Mouse (Mus musculus): ENCODE results near the gene Bach2. TPM values are rescaled to one million over a fixed set of nuclear protein-coding genes. Genes with fewer than 3 reads are reported as not detected.

Bach2 gene
- total RNA-seq, 1 experiment from 2014 or later = 8.9 TPM

DNA sequence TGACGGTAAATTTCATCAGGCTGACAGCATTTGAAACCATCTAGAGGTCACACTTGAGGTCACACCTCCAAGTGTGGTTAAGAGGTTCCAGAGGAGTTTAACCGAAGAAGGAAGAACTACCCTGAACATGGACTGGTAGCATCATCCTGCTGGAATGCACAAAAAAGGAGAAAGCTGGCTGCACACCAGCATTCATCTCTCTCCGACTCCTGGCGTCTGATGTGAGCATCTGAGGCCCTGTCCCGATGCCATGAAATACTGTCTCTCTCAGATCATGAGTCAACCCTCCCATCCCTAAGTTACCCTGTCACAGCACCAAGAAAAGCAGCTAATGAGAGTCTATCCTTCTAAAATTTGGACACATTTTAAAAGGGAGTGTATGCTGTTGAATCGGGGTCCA, 17.6 kb upstream of the Bach2 start:
- no peak for ATAC-seq (replicated peaks; ENCODE audit: low read depth, poor library complexity, severe bottlenecking)

DNA sequence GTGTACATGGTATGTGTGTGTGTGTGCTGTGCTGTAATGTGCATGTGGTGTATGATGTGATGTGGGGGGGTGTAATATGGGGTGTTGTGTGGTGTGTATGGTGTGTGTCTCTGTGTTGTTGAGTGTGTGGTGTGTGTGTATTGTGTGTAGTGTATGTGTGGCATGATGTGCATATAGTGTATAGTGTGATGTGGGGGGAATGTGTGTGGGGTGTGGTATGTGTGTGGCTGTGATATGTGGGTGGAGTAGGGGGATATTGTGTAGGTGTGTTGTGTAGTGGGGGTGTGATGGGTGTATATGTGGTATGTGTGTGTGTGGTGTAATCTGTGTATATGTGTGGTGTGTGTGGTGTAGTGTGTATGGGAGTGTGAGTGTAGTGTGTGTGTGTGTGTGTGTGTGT, 15.0 kb upstream of the Bach2 start:
- ATAC-seq (replicated peaks; ENCODE audit: low read depth, poor library complexity, severe bottlenecking) = no peak

DNA sequence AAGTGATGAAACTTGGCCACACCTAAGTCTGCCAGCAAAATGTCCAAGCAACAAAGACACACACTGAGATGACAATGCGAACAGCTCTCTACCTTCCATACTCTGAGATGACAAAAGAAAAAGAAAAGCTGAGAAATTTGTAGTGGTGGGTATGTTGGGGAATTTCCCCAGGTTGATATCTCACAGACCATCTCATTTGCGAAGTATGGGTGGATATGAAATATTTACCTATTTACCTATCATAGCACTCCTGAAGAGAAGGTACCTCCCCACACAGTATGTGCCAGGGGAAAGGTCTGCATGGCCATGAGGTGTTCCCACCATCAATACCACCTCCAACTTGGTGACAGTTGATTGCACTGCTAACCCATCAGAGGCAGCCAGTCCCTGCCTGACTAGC, 13.4 kb upstream of the Bach2 start:
- no peak for ATAC-seq (replicated peaks; ENCODE audit: low read depth, poor library complexity, severe bottlenecking)

DNA sequence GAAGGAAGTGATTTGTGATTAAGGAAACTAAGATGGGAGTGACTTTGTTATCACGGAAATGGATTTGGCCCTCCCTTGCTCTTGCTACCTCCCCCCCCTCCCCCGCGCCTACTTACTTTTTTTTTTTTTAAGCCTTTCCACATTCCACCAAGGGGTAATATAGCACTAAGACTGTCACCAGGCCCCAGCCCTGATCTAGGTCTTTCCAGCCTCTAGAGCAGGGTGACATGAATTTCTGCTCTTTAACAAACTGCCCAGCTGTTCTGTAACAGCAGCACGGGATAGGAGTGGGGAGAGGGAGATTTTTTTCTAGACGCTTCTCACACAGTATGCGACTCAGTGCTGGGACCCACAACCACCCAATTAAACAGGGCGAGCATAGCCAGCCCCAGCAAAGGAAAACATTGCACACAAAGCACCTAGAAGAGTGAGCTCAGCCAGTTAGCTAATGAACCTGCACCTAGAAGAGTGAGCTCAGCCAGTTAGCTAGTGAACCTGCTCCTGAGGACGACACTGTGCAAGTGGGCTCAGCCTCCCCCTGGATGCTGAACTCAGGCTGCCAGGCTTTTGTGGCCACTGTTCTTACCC, 10.5 kb upstream of the Bach2 start:
- no peak for ATAC-seq (replicated peaks; ENCODE audit: low read depth, poor library complexity, severe bottlenecking)

DNA sequence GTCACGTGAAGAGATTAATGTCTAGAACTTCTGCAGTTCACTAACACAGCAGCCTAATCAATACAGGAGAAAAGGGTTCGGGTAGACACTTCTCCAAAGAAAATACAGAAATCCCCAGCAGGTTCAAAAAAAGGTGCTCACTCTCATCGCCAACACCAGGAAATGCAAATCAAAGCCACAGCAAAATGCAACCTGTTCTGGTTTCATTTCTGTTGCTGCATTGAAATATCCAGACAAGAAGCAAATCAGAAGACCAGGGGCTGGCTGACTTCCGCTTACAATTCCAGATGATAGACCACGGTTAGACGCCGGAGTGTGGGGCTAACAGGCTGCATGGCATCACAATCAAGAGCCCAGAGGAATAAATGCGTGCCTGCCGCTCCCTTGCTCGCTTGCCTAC, 9.3 kb upstream of the Bach2 start:
- no peak for ATAC-seq (replicated peaks; ENCODE audit: low read depth, poor library complexity, severe bottlenecking)

DNA sequence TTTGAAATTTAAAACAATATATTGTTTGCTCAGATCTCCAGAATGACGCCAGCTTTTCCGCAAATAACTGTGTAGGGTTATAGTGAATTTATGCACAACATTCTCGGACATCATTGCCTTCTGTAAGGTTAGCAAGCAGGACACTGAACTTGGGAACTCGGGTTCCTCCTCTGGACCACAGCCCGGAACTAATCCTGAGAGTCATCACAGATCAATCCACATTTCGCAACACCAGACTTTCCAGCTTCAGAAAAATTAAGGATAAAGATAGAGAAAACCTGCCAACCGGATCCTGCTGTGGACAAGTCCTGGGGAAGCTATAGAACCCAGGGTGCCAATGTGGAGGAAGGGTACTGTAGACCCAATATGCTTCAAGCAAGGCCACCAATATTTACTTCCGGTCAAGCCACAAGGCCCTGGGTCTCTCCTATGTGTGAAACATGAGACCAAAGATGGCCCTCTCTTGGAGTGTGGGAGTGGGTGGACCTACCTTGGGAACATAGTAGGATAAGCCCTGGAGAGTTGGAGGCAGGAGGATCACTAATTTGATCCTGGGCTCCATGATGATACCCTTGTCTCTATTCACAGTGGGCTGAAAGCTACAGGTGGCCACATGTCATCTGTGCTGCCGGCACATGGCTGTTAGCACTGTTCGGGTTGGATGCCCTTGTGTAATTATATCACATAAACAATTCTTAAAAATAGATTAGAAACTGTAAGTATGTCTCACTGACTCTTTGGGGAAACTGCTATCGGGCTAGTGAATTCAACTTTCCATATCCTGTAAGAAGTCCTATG, 7.1 kb upstream of the Bach2 start:
- no peak for ATAC-seq (replicated peaks; ENCODE audit: low read depth, poor library complexity, severe bottlenecking)

DNA sequence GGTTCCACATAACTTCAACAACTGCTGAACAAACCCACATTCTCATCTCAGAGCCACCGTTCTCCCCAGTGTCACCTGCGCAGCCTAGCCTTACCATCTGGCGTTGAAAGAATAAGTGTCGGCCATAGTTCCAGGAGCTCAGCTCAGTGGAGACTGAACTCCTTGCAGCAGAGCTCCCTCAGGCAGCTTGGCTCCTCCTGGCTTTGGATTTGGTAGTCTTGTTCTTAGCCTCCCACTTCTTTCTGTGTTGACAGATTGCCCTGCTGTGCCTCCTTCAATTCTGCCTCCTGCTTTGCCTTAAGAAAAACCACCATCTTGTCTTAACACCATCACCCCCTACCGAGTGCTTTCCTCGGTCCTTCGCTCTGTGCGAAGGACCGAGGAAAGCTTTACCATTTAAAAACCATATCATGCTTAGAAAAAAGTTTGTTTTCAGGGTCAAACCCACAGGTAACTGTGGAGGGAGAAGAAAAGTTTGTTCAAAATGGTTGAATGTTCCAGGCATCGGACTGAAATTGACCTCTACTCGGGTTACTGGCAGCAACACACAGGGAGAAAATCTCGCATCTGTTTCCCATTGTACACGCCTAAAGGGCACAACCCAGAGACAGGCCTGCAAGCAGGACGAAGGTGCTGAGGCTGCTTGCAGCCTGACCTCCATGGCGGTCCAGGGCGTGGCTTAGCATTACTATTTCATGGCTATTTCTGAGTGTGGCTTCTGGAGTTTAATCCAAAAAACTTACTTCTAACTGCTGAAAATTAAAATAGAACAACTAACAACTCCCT, 2.5 kb upstream of the Bach2 start:
- ATAC-seq (replicated peaks; ENCODE audit: low read depth, poor library complexity, severe bottlenecking) = no peak

DNA sequence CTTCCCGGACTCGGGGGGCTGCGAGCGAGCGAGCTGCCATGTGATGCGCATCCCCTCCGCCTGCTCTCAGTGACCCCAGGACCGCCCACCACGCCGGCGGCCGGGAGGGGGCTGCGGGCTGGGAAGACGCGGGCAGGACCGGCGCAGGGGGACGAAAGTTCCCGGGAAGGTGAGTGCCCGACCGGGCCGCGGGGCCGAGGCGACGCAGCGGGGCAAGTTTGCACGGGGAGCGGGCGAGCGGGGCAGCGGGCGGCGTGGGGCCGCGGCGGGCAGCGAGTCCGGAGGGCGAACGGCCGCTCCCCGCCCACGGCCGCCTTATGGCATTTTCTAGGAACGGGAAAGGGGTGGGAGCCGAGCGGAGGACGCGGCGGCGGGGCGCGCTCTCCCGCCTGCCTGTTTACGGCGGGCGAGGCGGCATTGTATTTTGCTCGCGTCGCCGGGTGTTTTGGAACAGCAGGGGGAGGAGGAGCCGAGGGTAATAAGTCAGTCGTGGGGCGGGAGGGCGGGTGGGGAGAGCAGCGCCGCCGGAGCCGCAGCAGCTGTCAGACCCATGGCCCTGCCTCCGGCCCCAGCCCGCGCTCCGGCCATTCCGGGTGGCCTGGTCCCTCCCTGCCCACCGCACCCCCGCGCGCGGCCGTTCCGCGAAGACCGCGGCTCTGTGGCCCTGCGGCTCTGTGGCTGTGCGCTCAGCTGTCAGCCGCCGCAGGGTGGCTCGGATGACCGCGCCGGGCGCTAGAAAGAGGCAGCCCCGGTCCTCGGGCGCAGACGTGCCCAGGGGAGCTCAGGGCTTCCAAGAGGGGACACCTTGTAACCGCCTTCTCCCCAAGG, 531 bp downstream of the Bach2 start:
- peak; percentile 22; the same call in 1 of the 2 replicates for ATAC-seq (replicated peaks; ENCODE audit: low read depth, poor library complexity, severe bottlenecking)

DNA sequence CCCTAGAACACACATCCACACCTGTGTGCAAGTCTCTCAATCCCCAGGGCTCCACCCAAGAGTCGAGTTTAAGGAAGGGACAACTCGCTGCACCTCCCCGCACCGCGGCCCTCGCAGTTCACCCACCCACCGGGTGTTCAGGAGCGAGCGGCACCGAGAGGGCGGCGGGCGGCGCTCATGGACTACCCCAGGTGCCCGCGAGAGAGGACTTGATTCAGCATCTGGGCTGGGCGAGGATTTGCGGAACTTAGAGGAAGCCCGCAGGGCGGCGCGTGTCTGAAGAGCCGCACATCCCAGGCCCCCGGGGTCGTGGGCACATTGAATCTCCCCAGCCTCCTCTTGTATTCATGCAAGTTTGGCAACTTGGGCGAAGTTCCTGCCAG, 1.1 kb downstream of the Bach2 start:
- ATAC-seq (replicated peaks; ENCODE audit: low read depth, poor library complexity, severe bottlenecking) = peak; percentile 73

DNA sequence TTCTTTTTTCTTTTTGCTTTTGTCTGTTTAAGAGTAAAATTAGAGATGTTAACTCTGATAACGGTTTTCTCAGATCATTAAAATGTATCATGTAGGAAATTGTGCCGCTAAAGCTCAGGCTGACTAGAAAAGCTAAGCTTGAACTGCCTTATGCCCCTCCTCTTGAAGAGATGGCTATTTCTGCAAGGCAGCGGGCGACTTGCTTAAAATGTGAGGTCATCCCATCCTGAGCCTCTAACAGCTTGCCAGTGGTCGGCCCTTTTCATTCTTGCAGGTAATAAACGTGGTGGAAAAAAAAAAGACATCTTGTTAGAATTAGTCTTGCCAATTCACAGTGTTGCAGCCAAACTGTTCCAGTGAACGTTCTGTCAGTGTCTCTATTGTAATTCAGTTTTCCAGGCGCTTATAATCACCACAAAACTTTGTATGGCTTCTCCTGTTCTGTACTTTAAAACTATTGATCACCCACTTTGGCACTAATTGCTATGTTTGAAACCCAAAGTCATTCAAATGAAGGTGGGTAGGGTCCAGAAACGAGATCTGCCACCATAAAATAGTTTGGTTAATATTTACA, 1.9 kb downstream of the Bach2 start:
- ATAC-seq (replicated peaks; ENCODE audit: low read depth, poor library complexity, severe bottlenecking) = no peak

DNA sequence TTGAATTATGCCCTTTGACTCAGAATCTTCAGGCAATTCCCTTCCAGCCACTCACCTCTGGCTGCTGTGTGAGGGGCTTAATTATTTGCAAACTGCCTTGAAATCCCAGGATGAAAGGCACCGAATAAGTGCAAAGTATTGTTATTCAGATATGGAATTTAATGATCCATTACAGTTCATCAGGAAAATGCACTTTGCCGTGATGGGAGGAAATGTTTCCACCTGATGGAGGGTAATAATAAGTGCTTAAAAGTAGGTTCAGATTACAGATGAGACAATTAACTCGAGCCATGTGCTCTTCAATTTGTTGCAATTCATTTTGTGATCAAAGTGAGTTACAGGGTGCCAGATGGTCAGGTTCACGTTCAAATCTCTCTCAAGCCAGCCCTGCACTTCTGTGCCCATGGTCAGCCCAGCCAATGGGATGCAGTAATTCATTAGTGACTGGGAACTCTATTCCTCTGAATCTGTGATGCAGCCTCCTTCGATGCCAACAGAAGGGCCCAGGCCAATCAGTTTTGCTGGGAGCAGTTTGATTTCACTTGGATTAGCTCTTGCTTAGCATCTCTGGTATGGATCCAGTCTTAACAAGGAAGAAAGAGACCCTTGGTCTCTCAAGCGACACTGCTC, 2.9 kb downstream of the Bach2 start:
- no peak for ATAC-seq (replicated peaks; ENCODE audit: low read depth, poor library complexity, severe bottlenecking)

DNA sequence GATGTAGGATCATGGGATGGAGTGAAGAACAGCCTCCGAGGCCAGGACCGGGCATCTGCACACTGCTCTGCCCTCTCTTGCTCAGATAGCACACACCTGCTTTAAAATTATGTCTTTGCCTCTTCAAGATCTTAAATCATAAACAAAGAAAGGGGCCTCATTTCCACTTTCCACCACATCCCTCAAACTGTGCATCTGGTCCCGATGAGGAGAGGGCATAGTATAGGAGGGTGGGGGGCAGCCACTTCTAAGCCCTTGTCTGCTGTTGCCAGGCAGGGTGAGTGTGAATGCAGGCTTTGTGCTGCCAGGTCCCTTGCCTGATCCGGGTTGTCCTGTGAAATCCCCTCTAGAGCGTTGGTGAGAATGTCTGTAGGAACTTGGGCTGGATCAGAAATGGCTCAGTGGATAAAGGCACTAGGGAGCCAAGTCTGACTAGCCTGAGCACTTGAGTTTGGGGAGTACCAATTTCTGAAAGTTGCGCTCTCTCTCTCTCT, 3.6 kb downstream of the Bach2 start:
- no peak for ATAC-seq (replicated peaks; ENCODE audit: low read depth, poor library complexity, severe bottlenecking)

DNA sequence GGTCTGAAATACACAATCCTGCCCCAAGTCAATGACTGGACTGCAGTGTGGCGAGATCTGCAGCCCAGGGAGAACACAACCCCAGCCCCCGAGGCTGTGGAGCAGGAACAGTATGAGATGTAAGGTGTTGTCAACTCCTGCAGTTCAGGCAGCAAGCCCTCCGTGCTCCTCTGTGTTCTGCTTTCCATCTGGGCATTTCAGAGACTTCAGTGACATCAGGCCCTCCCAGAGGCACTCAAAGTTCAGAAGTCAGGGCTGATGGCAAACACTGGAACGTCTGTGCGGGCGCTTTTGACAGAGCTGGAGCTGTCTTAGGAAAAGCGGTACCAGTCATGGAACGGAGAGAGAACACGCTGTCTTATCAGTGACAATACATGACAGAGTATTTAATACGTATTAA, 4.9 kb downstream of the Bach2 start:
- ATAC-seq (replicated peaks; ENCODE audit: low read depth, poor library complexity, severe bottlenecking) = no peak

DNA sequence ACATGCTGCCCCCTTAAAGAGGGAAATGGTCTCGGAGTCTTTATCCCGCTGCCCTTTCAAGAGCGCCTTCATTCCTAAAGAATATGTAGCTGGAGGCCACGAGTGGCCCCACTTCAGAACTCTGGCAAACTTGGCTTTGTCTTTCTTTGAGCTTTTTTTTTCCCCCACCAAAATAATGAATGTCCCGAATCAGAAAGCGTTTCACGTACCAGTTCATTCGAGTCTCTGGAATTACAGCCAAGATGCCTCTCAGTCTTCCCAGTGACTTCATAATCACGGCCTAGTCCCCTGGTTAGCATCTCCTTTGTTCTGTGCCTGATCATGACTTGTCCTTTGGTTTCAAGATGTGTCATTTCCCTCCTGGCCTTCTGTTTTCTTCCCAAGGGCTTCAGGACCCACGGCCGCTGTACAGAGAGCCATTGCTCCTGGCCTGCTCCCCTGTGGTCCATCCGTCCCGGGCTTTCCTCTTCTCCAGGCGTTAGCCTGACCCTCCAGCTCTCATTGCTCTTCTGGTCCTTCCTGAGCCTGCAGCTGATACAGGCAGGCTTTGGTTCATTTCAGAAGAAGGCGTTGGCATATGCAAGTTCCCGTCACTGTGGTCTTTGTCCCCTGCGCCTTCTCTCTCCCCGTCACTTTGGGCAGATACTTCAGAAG, 5.6 kb downstream of the Bach2 start:
- ATAC-seq (replicated peaks; ENCODE audit: low read depth, poor library complexity, severe bottlenecking) = no peak

DNA sequence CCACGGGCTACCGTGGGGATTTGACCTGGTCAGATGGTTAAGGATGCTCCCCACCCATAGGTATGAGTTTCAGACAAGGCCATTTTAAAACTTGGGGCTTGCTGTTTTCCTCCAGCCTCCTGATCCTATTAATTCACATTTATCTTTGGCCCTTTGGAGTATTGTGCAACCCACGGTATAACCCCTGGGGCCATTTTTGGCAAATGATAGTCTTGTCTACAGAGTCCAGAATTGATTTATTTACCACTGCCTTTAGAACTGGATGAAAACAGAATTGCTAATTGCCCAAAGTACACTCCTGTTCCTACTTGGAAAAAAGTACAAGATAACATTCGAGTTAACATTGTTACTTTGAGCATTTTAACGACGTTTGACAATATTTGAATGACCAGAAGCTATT, 7.0 kb downstream of the Bach2 start:
- ATAC-seq (replicated peaks; ENCODE audit: low read depth, poor library complexity, severe bottlenecking) = no peak

DNA sequence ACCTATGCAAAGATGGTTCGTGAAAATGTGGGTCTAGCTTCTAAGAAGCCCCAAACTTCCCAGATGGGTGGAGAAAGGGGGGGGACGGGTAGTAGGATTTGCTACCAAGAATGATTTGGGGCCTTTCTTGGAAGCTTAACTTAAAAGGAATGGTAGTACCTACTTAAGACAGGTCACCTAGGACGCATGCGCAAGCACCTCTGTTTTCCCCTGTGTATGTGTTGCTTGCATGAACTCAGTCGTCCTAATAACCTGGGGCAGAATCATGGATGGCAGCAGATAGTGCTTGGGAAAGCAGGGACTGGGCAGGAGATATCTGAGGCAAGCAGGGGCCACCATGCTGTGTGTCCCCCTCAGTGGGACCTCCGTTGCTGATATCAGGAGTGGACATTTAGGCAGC, 7.4 kb downstream of the Bach2 start:
- ATAC-seq (replicated peaks; ENCODE audit: low read depth, poor library complexity, severe bottlenecking) = no peak

DNA sequence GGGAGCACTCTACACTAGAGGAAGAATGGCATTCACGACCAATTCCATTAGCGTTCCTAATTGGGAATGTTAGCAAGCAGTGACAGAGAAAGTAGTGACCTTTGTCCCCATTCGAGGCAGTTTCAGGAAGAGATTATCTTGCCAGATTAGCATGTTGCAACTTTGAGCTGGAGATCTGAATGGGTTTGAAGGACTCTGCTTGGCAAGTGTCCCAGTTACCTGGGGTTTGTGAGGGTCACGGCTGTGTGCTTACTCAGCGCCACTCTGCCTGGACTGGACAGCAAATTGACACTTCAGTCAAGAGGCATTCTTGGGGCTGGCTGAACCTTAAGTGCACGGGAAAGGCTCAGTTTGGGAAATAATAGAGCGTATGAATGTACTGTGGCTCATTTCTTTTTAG, 8.2 kb downstream of the Bach2 start:
- ATAC-seq (replicated peaks; ENCODE audit: low read depth, poor library complexity, severe bottlenecking) = no peak

DNA sequence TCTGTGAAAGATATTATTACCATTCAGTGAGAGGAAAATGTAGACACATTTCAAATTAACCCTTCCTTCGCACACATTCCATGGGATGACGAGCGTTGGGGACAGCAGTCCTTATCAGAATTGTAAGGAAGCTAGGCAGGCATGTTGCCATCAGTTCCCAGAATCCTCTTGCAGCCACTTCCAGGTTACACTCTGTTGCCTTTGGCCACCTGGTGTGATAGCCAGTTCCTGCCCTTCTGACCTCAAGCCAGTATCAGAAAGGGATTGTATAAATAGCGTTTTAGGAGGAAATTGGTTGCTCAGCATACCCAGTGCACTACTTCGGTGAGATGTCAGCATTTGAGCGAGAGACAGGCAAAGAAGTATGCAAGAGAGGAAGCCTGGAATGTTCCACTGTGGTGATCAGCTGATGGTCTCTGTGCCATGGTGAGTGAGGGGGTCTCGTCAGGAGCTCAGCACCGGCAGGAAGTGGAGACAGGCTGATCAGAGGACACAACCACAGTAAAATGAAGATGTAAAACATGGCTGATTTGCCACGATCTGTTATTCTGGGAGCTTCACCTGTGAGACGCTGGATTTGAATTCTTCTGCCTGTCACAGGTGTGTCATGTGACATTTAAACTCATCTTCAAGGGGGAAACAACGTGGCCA, 9.0 kb downstream of the Bach2 start:
- ATAC-seq (replicated peaks; ENCODE audit: low read depth, poor library complexity, severe bottlenecking) = no peak
